Mouse (Mus musculus) lung, embryonic 14.5 days (tissue): ENCODE data around the gene Sema4f. TPM values are rescaled to one million over a fixed set of nuclear protein-coding genes. Genes with fewer than 3 reads are reported as not detected.

Source experiments
- ATAC-seq: fragments of 200-750 bp; cut with Nextera tagmentation; 2 replicates; pipeline ENCODE4 v1.8.0; 2017; ENCODE audit warnings: mild to moderate bottlenecking, moderate TSS enrichment, moderate library complexity; ENCODE audit not compliant: insufficient read depth
- DNase-seq: peaks from one replicate; pipeline ENCODE4 v3.0.0-alpha.2; 2015
- H3K27ac ChIP-seq: fragments of 300-500 bp; sonication (generic); 2 replicates; pipeline ENCODE4 v1.5.1; 2014; ENCODE audit warnings: low read depth, mild to moderate bottlenecking, moderate library complexity
- H3K27me3 ChIP-seq: fragments of 300-500 bp; sonication (generic); 2 replicates; pipeline ENCODE4 v1.6.1; 2014; ENCODE audit warnings: low read length, control low read depth; ENCODE audit not compliant: insufficient read depth
- H3K36me3 ChIP-seq: fragments of 300-500 bp; sonication (generic); 2 replicates; pipeline ENCODE4 v1.6.1; 2014; ENCODE audit warnings: control low read depth; ENCODE audit not compliant: insufficient read depth
- H3K4me1 ChIP-seq: fragments of 300-500 bp; sonication (generic); 2 replicates; pipeline ENCODE4 v1.6.1; 2014; ENCODE audit warnings: antibody characterized with exemption, control low read depth; ENCODE audit not compliant: insufficient read depth
- H3K4me2 ChIP-seq: fragments of 300-500 bp; sonication (generic); 2 replicates; pipeline ENCODE4 v1.6.1; 2014; ENCODE audit warnings: mild to moderate bottlenecking
- H3K4me3 ChIP-seq: fragments of 300-500 bp; sonication (generic); 2 replicates; pipeline ENCODE4 v1.5.1; 2014; ENCODE audit warnings: low read depth, low read length
- H3K9ac ChIP-seq: fragments of 300-500 bp; sonication (generic); 2 replicates; pipeline ENCODE4 v1.6.1; 2014
- H3K9me3 ChIP-seq: fragments of 300-500 bp; sonication (generic); 2 replicates; pipeline ENCODE4 v1.6.1; 2016; ENCODE audit warnings: low read depth, low read length, control low read depth
- CTCF ChIP-seq: IDR thresholded peaks from 2 replicates; pipeline ENCODE4 v1.5.1; 2016; ENCODE audit warnings: antibody characterized with exemption, low read depth
- WGBS: fragments of 180-500 bp; shearing (Covaris S2); extraction: QIAGEN DNeasy Blood & Tissue Kit; methylation state at CpG from one replicate; pipeline ENCODE4 v1.1.7; 2014; 5-methylcytosine and 5-hydroxymethylcytosine counted together
- polyA plus RNA-seq: library from polyadenylated mRNA; unstranded; fragments of >200 nt; fragmentation: Nextera tagmentation; extraction: Ambion mirVana; gene quantifications from 2 replicates; pipeline ENCODE4 v1.2.1, GENCODE M21; 2014

Sema4f gene
- polyA plus RNA-seq, 1 experiment from 2014 or later: 10.0 TPM

DNA sequence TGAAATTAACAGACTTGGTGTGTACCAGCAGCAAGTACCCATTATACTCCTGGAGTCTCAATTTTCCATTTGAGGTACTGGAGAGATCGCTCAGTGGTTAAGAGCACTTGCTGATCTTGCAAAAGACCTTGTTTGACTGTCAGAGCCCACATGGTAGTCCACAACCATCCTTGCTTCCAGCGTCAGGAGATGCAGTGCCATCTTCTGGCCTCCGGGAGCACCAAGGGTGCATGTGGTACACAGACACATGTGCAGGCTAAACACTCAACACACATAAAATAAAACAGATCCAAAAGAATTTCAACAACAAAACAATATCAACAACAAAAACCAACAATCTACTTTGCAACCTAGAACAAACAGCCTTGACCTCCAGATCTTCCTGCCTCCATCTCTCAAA lies 14.6 kb downstream of the Sema4f start:
- H3K9me3 ChIP-seq: no peaks in the 10 kb centered on the region
- WGBS: 57% methylated on average over 3 of the region's 3 CpGs
- no peak for DNase-seq

DNA sequence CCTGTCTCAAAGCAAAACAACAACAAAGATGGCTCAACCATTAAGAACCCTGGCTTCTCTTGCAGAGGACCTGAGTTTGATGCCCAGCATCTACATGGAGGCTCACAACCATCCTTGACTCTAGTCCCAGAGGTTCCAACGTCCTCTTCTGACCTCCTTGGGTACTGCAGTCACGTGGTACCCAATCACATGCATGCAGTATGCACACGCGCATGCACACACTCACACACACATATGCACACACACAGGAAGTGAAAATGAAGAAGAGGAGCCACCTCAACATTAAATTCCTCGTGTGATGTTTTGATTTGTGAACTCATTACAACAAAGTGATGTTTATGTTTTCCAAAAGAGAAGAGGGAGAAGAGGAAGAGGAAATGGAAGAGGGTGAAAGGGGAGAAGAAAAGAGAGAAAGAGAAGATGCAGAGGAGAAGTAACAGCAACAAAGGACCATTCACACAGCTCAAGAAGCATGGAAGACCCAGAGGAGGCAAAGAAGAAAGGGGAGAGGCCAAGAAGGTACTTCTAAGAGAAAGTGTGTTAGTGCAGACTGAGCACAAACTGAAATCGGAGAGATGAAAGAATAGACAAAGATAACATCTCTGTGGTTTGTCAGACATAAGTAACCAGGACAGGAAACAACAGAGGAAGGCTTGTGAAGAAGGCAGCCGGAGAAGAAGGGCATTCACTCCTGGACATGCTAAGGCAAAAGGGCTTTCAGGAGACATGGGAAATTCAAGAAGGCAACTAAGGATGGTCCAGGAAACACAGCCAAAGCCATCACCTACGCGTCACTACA lies 17.9 kb downstream of the Sema4f start:
- H3K9ac ChIP-seq: no peak overlapping the region
- H3K27ac ChIP-seq: no peak overlapping the region
- H3K4me2 ChIP-seq: no peak overlapping the region
- H3K9me3 ChIP-seq: no peaks in the 10 kb centered on the region
- no peaks in the 10 kb centered on the region for H3K36me3 ChIP-seq
- H3K4me1 ChIP-seq: no peaks in the 10 kb centered on the region
- ATAC-seq (no peak), DNase-seq (no peak)
- TF ChIP-seq CTCF: no peak
- no peak overlapping the region for H3K4me3 ChIP-seq
- WGBS: 67% methylated on average over 9 of the region's 9 CpGs
- H3K27me3 ChIP-seq: no peaks in the 10 kb centered on the region

More for the DNA sequence above, 14.6 kb downstream of the Sema4f start:
- H3K27me3 ChIP-seq: no peaks in the 10 kb centered on the region
- H3K4me1 ChIP-seq: no peaks in the 10 kb centered on the region
- ATAC-seq: no peak
- TF ChIP-seq CTCF: peak; percentile 22; the same call in 1 of the 2 replicates
- H3K4me3 ChIP-seq: no peak overlapping the region
- H3K9ac ChIP-seq: no peak overlapping the region
- H3K4me2 ChIP-seq: no peak overlapping the region
- H3K36me3 ChIP-seq: no peaks in the 10 kb centered on the region
- no peak overlapping the region for H3K27ac ChIP-seq

GRCm38 (mm10) chr6:82919520-82919919 lies 20.0 kb downstream of the Sema4f start:
- no peaks in the 10 kb centered on the region for H3K36me3 ChIP-seq
- no peak overlapping the region for H3K4me2 ChIP-seq
- WGBS: 55% methylated on average over 8 of the region's 8 CpGs
- DNase-seq (no peak), ATAC-seq (no peak)
- H3K27me3 ChIP-seq: no peaks in the 10 kb centered on the region
- no peak overlapping the region for H3K27ac ChIP-seq
- TF ChIP-seq CTCF: no peak
- H3K4me1 ChIP-seq: no peaks in the 10 kb centered on the region
- H3K4me3 ChIP-seq: no peak overlapping the region
- H3K9me3 ChIP-seq: no peaks in the 10 kb centered on the region
- H3K9ac ChIP-seq: no peak overlapping the region

DNA sequence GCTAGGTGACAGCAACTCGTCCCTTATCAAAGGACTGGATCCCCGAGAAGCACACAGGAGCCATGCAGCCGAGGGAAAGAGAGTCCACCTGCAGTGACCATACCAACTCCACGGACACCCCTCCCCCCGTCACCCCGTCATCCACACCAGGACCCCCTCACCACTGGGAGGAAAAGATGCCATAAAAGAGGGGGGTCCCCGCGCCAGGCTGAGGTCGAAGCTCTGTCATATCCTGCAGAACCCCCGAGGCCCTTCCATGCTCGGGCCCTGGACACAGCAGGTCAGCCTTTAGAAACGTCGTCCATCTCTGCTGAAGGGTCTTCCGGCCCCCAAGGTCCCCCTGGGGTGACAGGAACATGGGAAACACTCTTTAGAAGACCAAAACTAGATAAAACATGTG lies 21.2 kb downstream of the Sema4f start:
- Histone ChIP-seq H3K27me3 (no peaks in the 10 kb centered on the region), H3K27ac (no peak overlapping the region), H3K36me3 (no peaks in the 10 kb centered on the region), H3K4me1 (no peaks in the 10 kb centered on the region), H3K9me3 (no peaks in the 10 kb centered on the region), H3K9ac (no peak overlapping the region), H3K4me3 (no peak overlapping the region), H3K4me2 (no peak overlapping the region)
- ATAC-seq (no peak), DNase-seq (no peak)
- 73% methylated on average over 14 of the region's 14 CpGs for WGBS
- no peak for TF ChIP-seq CTCF

- Histone ChIP-seq H3K27ac (no peak overlapping the region), H3K9me3 (no peaks in the 10 kb centered on the region), H3K4me2 (no peak overlapping the region), H3K4me3 (no peak overlapping the region), H3K27me3 (no peaks in the 10 kb centered on the region), H3K36me3 (no peaks in the 10 kb centered on the region), H3K4me1 (no peaks in the 10 kb centered on the region), H3K9ac (no peak overlapping the region)
- peak; percentile 64; the same call in 1 of the 2 replicates for ATAC-seq
- 16% methylated on average over 8 of the region's 8 CpGs for WGBS
- DNase-seq: peak; percentile 70
- peak; percentile 90 for TF ChIP-seq CTCF
These were observed 21.8 kb downstream of the Sema4f start for GRCm38 (mm10) chr6:82917778-82918129.

- H3K4me1 ChIP-seq: no peaks in the 10 kb centered on the region
- H3K27ac ChIP-seq: no peak overlapping the region
- no peak overlapping the region for H3K4me2 ChIP-seq
- H3K27me3 ChIP-seq: no peaks in the 10 kb centered on the region
- WGBS: 68% methylated on average over 26 of the region's 26 CpGs
- no peak for TF ChIP-seq CTCF
- no peaks in the 10 kb centered on the region for H3K36me3 ChIP-seq
- H3K9me3 ChIP-seq: no peaks in the 10 kb centered on the region
- DNase-seq (peak; percentile 27), ATAC-seq (peak; percentile 16; the same call in 1 of the 2 replicates)
- no peak overlapping the region for H3K4me3 ChIP-seq
- H3K9ac ChIP-seq: no peak overlapping the region
These were observed 22.3 kb downstream of the Sema4f start for GRCm38 (mm10) chr6:82917076-82917777.

DNA sequence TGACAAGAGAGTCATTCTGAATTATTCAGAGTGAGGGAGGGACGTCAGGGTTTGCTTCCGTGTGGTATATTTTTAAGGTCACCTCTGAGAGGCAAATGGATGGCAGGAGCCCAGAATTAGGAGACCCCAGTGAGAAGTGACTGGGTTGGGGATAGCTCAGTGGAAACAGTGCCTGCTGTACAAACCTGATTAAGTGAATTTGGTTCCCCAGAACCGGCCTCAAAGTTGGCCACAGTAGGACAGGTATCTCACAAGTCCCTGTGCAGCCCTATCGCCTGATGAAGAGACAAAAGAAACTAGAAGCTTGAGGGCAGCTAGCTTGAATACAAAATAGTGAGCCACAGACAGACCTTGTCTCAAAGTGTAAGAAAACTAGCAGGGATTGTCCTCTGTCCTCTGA lies 23.1 kb downstream of the Sema4f start:
- Histone ChIP-seq H3K4me3 (no peak overlapping the region), H3K9ac (no peak overlapping the region), H3K4me1 (no peaks in the 10 kb centered on the region), H3K4me2 (no peak overlapping the region), H3K9me3 (no peaks in the 10 kb centered on the region), H3K27me3 (no peaks in the 10 kb centered on the region), H3K36me3 (no peaks in the 10 kb centered on the region), H3K27ac (no peak overlapping the region)
- 79% methylated on average over 4 of the region's 4 CpGs for WGBS
- ATAC-seq (no peak), DNase-seq (no peak)
- no peak for TF ChIP-seq CTCF
